Mouse (Mus musculus) heart, embryonic 14.5 days (tissue): ENCODE data around the gene Olfr1511. TPM values are rescaled to one million over a fixed set of nuclear protein-coding genes. Genes with fewer than 3 reads are reported as not detected.

Source experiments
- ATAC-seq: fragments of 200-750 bp; cut with Nextera tagmentation; 2 replicates; pipeline ENCODE4 v1.8.0; 2017; ENCODE audit warnings: low read depth, moderate TSS enrichment; ENCODE audit not compliant: insufficient number of reproducible peaks, insufficient read depth, low FRiP score
- H3K27ac ChIP-seq, 2 experiments: fragments of 200-500 bp in 1 of 2; fragments of 300-500 bp in 1 of 2; sonication (generic) in 1 of 2; replicated peaks in 1 of 2; 2 replicates each; pipeline ENCODE4 v1.5.1; 2012 to 2014; ENCODE audit warnings: low read depth in 2 of 2, low read length in 2 of 2, control low read depth in 1 of 2, mild to moderate bottlenecking in 1 of 2, mixed read lengths in 1 of 2; ENCODE audit not compliant: control insufficient read depth in 1 of 2, insufficient read depth in 1 of 2
- H3K27me3 ChIP-seq: fragments of 300-500 bp; sonication (generic); 2 replicates; pipeline ENCODE4 v1.6.1; 2014; ENCODE audit warnings: mild to moderate bottlenecking, low read length, control low read depth; ENCODE audit not compliant: control insufficient read depth, insufficient read depth
- H3K36me3 ChIP-seq: fragments of 300-500 bp; sonication (generic); 2 replicates; pipeline ENCODE4 v1.6.1; 2014; ENCODE audit warnings: mild to moderate bottlenecking, control low read depth, low read length, mixed read lengths; ENCODE audit not compliant: control insufficient read depth, insufficient read depth
- H3K4me1 ChIP-seq, 2 experiments: fragments of 200-500 bp in 1 of 2; fragments of 300-500 bp in 1 of 2; sonication (generic) in 1 of 2; 2 replicates each; pipeline ENCODE4 v1.6.1; 2012 to 2014; ENCODE audit warnings: low read length in 2 of 2, control low read depth in 1 of 2, mixed read lengths in 1 of 2; ENCODE audit not compliant: control insufficient read depth in 2 of 2, insufficient read depth in 2 of 2
- H3K4me2 ChIP-seq: fragments of 300-500 bp; sonication (generic); 2 replicates; pipeline ENCODE4 v1.6.1; 2014; ENCODE audit warnings: mild to moderate bottlenecking, low read length
- H3K4me3 ChIP-seq, 2 experiments: fragments of 200-500 bp in 1 of 2; fragments of 300-500 bp in 1 of 2; sonication (generic) in 1 of 2; 2 replicates each; pipeline ENCODE4 v1.5.1; 2012 to 2014; ENCODE audit warnings: low read length in 2 of 2, mild to moderate bottlenecking in 2 of 2, control low read depth in 1 of 2, low read depth in 1 of 2, moderate library complexity in 1 of 2; ENCODE audit not compliant: control insufficient read depth in 1 of 2, insufficient read depth in 1 of 2
- H3K9ac ChIP-seq: fragments of 300-500 bp; sonication (generic); 2 replicates; pipeline ENCODE4 v1.6.1; 2014; ENCODE audit warnings: mild to moderate bottlenecking, low read length
- H3K9me3 ChIP-seq: fragments of 300-500 bp; sonication (generic); 2 replicates; pipeline ENCODE4 v1.6.1; 2016; ENCODE audit warnings: low read length, control low read depth; ENCODE audit not compliant: control insufficient read depth
- WGBS: fragments of 180-500 bp; shearing (Covaris S2); extraction: QIAGEN DNeasy Blood & Tissue Kit; methylation state at CpG from one replicate; pipeline ENCODE4 v1.1.7; 2014; 5-methylcytosine and 5-hydroxymethylcytosine counted together
- polyA plus RNA-seq: library from polyadenylated mRNA; unstranded; fragments of >200 nt; fragmentation: Nextera tagmentation; extraction: Ambion mirVana; gene quantifications from 2 replicates; pipeline ENCODE4 v1.2.1, GENCODE M21; 2014

Gene Olfr1511
- polyA plus RNA-seq, 1 experiment from 2014 or later: not detected

GRCm38 (mm10) chr14:52368741-52369140, 28.4 kb downstream of the Olfr1511 start:
- H3K27ac ChIP-seq: no peak overlapping the region
- H3K4me2 ChIP-seq: no peak overlapping the region
- H3K27me3 ChIP-seq: no peaks in the 10 kb centered on the region
- no peaks in the 10 kb centered on the region for H3K4me1 ChIP-seq
- H3K4me3 ChIP-seq: no peak overlapping the region
- ATAC-seq: no peak
- 85% methylated on average over 3 of the region's 3 CpGs for WGBS
- no peaks in the 10 kb centered on the region for H3K36me3 ChIP-seq
- H3K9me3 ChIP-seq: no peaks in the 10 kb centered on the region
- no peak overlapping the region for H3K9ac ChIP-seq

GRCm38 (mm10) chr14:52356308-52356707, 40.9 kb downstream of the Olfr1511 start, which contains the start of gene Olfr1513:
Gene Olfr1513, minus strand, starts transcription at chr14:52356408.
- H3K4me3 ChIP-seq: no peak within 1 kb of the TSS

More at GRCm38 (mm10) chr14:52356308-52356707, 40.9 kb downstream of the Olfr1511 start, which contains the start of gene Olfr1513:
- no peak for ATAC-seq
- no peaks in the 10 kb centered on the region for H3K9me3 ChIP-seq
- no peak within 1 kb of the TSS for H3K9ac ChIP-seq
- no peaks in the 10 kb centered on the region for H3K27me3 ChIP-seq
- H3K4me1 ChIP-seq: no peaks in the 10 kb centered on the region
- H3K4me2 ChIP-seq: no peak within 1 kb of the TSS
- H3K27ac ChIP-seq: no peak within 1 kb of the TSS
- 60% methylated on average over 4 of the region's 4 CpGs for WGBS
- no peaks in the 10 kb centered on the region for H3K36me3 ChIP-seq

Other genes starting within 250 kb of the Olfr1511 start
- gene Supt16, start 200.0 kb downstream of the Olfr1511 start, polyA plus RNA-seq: 30.2 and 36.6 TPM in 2 replicates
- gene Chd8, start 139.6 kb downstream of the Olfr1511 start, polyA plus RNA-seq: 28.2 and 30.3 TPM in 2 replicates
- 39.2 and 39.7 TPM in 2 replicates for gene Tox4, start 118.2 kb downstream of the Olfr1511 start, polyA plus RNA-seq
- 16.4 and 16.8 TPM in 2 replicates for gene Rab2b, start 117.8 kb downstream of the Olfr1511 start, polyA plus RNA-seq
- 20.5 and 24.1 TPM in 2 replicates for gene Mettl3, start 92.3 kb downstream of the Olfr1511 start, polyA plus RNA-seq
- 6.0 and 6.2 TPM in 2 replicates for gene Sall2, start 68.6 kb downstream of the Olfr1511 start, polyA plus RNA-seq
- not detected in 2 replicates for gene Olfr1513, start 41.0 kb downstream of the Olfr1511 start, polyA plus RNA-seq
- gene Olfr1512, start 18.2 kb downstream of the Olfr1511 start, polyA plus RNA-seq: not detected in 2 replicates
- not detected in 2 replicates for gene Olfr1510, start 17.0 kb upstream of the Olfr1511 start, polyA plus RNA-seq
- gene Olfr1509, start 45.6 kb upstream of the Olfr1511 start, polyA plus RNA-seq: not detected in 2 replicates
- not detected in 2 replicates for gene Olfr1508, start 70.1 kb upstream of the Olfr1511 start, polyA plus RNA-seq
- not detected in 2 replicates for gene Olfr1507, start 98.4 kb upstream of the Olfr1511 start, polyA plus RNA-seq